Mouse (Mus musculus) left cerebral cortex, adult 8-10 months (tissue): ENCODE data around the gene Ago1. TPM values are rescaled to one million over a fixed set of nuclear protein-coding genes. Genes with fewer than 3 reads are reported as not detected.

Experiments
- DNase-seq, 2 experiments: peaks; one replicate each; pipeline ENCODE4 v3.0.0; 2022; ENCODE audit warnings: low spot score in 2 of 2
- total RNA-seq, 4 experiments: library from RNA; stranded (reverse); gene quantifications; 2 replicates each; pipeline ENCODE4 v1.2.4; 2022

Ago1 gene
- total RNA-seq, 4 experiments from 2014 or later, result 48.5 to 57.9 (median 50.4) TPM

GRCm38 (mm10) chr4:126415707-126416106 lies 52.7 kb downstream of the Ago1 start:
- no peak for DNase-seq

DNA sequence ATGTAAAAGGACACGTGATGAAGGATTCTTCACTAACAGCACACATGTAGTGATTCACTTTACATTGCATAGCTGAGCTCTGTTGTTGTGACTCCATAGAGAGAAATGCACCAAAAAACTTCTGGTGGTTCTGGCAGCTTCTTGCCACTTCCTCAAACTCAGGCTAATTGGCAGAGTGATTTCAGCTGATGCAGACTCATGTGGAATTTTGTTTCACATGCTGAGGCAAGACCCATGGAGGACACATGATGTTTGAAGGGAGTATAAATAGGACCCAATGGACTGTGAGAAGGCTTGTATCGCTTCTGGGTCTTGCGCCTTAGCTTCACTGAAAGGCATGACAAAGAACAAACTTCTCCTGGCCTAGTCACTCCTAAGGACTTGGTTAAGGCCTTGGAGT lies 55.9 kb downstream of the Ago1 start:
- DNase-seq, result no peak

Other genes starting within 250 kb of the Ago1 start
- 100 to 1,000 TPM; 224 to 273 (median 253) TPM for gene Map7d1, start 212.2 kb downstream of the Ago1 start, total RNA-seq
- gene Trappc3, start 206.3 kb downstream of the Ago1 start, total RNA-seq, result 10 to 100 TPM; 86.2 to 93.4 (median 89.3) TPM
- gene Col8a2, start 181.8 kb downstream of the Ago1 start, total RNA-seq, result 1 to 10 TPM; 1.9 to 4.0 (median 2.5) TPM
- 10 to 100 TPM; 26.9 to 32.0 (median 31.2) TPM for gene Adprhl2, start 146.9 kb downstream of the Ago1 start, total RNA-seq
- 1 to 10 TPM in 2 of 4 experiments, under 1 TPM in 2; 0.86 to 1.6 (median 1.3) TPM for gene Tekt2, start 142.9 kb downstream of the Ago1 start, total RNA-seq
- gene Ago3, start 39.0 kb downstream of the Ago1 start, total RNA-seq, result 10 to 100 TPM; 28.9 to 38.8 (median 32.1) TPM
- gene Ago4, start 64.9 kb upstream of the Ago1 start, total RNA-seq, result 1 to 10 TPM; 7.1 to 8.8 (median 7.7) TPM
- 1 to 10 TPM; 2.3 to 3.3 (median 3.0) TPM for gene Clspn, start 88.4 kb upstream of the Ago1 start, total RNA-seq
- 10 to 100 TPM; 75.6 to 81.7 (median 76.6) TPM for gene 5730409E04Rik, start 141.2 kb upstream of the Ago1 start, total RNA-seq
- gene Psmb2, start 209.0 kb upstream of the Ago1 start, total RNA-seq, result 100 to 1,000 TPM in 3 of 4 experiments, 10 to 100 TPM in 1; 84.9 to 112 (median 104) TPM